Mouse (Mus musculus) heart, embryonic 15.5 days (tissue): ENCODE data around the gene Snrnp70. TPM values are rescaled to one million over a fixed set of nuclear protein-coding genes. Genes with fewer than 3 reads are reported as not detected.

Experiments used
- ATAC-seq: fragments of 200-750 bp; cut with Nextera tagmentation; replicated peaks from 2 replicates; pipeline ENCODE4 v1.8.0; 2017; ENCODE audit warnings: low read depth, moderate TSS enrichment; ENCODE audit not compliant: insufficient number of reproducible peaks, insufficient read depth, low FRiP score
- H3K27ac ChIP-seq: fragments of 300-500 bp; sonication (generic); 2 replicates; pipeline ENCODE4 v1.5.1; 2015; ENCODE audit warnings: mild to moderate bottlenecking, inconsistent platforms
- H3K27me3 ChIP-seq: fragments of 300-500 bp; sonication (generic); 2 replicates; pipeline ENCODE4 v1.6.1; 2015; ENCODE audit warnings: inconsistent platforms
- H3K36me3 ChIP-seq: fragments of 300-500 bp; sonication (generic); 2 replicates; pipeline ENCODE4 v1.6.1; 2015; ENCODE audit warnings: mild to moderate bottlenecking, inconsistent platforms
- H3K4me1 ChIP-seq: fragments of 300-500 bp; sonication (generic); replicated peaks from 2 replicates; pipeline ENCODE4 v1.6.1; 2015; ENCODE audit warnings: inconsistent platforms
- H3K4me2 ChIP-seq: fragments of 300-500 bp; sonication (generic); 2 replicates; pipeline ENCODE4 v1.6.1; 2015; ENCODE audit warnings: inconsistent platforms, mild to moderate bottlenecking, moderate library complexity
- H3K4me3 ChIP-seq: fragments of 300-500 bp; sonication (generic); 2 replicates; pipeline ENCODE4 v1.5.1; 2015; ENCODE audit warnings: mild to moderate bottlenecking, inconsistent platforms
- H3K9ac ChIP-seq: fragments of 300-500 bp; sonication (generic); 2 replicates; pipeline ENCODE4 v1.6.1; 2015; ENCODE audit warnings: mild to moderate bottlenecking, inconsistent platforms
- H3K9me3 ChIP-seq: fragments of 300-500 bp; sonication (generic); replicated peaks from 2 replicates; pipeline ENCODE4 v1.6.1; 2016; ENCODE audit warnings: inconsistent platforms
- WGBS: fragments of 180-500 bp; shearing (Covaris S2); methylation state at CpG from one replicate; pipeline ENCODE4 v1.1.7; 2015; ENCODE audit warnings: mixed read lengths; 5-methylcytosine and 5-hydroxymethylcytosine counted together
- polyA plus RNA-seq: library from polyadenylated mRNA; unstranded; fragments of >200 nt; fragmentation: Nextera tagmentation; extraction: Ambion mirVana; gene quantifications from 2 replicates; pipeline ENCODE4 v1.2.1, GENCODE M21; 2015

Snrnp70 gene
- polyA plus RNA-seq, 1 experiment from 2014 or later: 123 TPM

DNA sequence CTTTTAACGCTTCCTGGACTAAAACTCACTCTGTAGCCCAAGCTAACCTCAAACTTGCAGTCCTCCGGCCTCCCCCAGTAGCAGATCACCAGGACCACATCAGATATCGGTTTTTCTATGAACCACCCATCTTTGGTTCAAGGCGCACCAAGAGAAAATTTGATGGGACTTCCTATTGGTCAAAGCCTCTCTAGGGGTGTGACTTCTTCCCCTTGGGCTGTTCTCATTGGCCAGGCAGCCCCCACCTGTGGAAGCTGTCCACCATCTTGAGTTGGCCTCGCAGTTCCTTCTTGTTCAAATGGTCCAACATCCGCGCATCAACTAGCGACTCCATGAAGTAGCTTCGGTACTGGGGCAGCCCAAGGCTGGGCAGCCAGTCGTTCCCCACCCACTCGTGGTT, 53.5 kb downstream of the Snrnp70 start:
- Histone ChIP-seq H3K9me3 (no peaks in the 10 kb centered on the region), H3K4me3 (no peak overlapping the region), H3K36me3 (no peaks in the 10 kb centered on the region), H3K27me3 (0 out of 2 replicates have a peak, but pooled peaks cover 5% of the 10 kb centered on the region), H3K4me2 (no peak overlapping the region), H3K4me1 (peaks cover 46% of the 10 kb centered on the region), H3K27ac (no peak overlapping the region), H3K9ac (no peak overlapping the region)
- 84% methylated on average over 11 of the region's 11 CpGs for WGBS
- ATAC-seq: no peak

DNA sequence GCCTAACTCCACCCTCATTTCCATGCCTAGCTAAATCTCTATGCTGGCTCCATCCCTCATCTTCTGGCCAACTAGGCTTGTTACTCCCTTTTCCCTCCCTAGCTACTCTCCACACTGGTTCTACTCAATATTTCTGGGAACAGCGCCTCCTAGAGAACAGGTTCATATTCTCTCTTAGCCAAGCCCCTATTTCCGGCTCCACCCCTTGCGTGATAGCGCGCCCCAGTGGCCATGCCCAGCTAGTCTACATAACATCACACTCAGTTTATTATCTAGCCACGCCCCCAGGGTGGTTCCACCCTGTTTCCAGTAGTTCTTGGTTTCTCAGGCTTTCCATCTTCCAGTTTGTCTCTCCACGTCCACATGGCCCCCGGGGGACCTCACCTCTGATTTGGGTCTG, 54.2 kb downstream of the Snrnp70 start:
- peak overlapping the region; percentile 87 for H3K4me2 ChIP-seq
- ATAC-seq: peak; percentile 15; the same call in 1 of the 2 replicates
- 0 out of 2 replicates have a peak, but pooled peaks cover 5% of the 10 kb centered on the region for H3K27me3 ChIP-seq

DNA sequence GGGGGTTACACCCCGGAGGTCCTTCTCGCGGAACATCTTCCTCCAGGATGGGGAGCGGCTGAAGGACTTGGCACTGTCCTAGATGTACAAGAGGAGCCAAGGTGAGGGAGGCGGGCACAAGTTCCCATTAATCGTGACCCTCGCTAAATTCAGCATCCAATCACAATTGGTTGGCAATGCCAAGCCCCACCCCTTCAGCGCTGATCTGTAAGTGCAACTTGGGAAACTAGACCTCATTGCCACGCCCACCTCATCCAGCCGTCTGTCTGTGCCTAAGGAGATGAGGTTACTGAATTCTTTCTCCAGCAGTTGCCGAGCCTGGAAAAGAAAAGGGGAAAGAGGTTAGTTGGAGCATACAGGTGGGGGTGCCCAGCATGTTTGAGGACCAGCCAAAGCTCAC, 54.9 kb downstream of the Snrnp70 start:
- Histone ChIP-seq H3K9ac (peak overlapping the region; percentile 54; the same call in 1 of the 2 replicates), H3K27me3 (0 out of 2 replicates have a peak, but pooled peaks cover 5% of the 10 kb centered on the region)

More for the DNA sequence above, 54.2 kb downstream of the Snrnp70 start:
- Histone ChIP-seq H3K9me3 (no peaks in the 10 kb centered on the region), H3K9ac (no peak overlapping the region), H3K36me3 (no peaks in the 10 kb centered on the region), H3K4me3 (peak overlapping the region; percentile 54; the same call in 1 of the 2 replicates), H3K4me1 (peaks cover 46% of the 10 kb centered on the region), H3K27ac (no peak overlapping the region; the same call in 1 of the 2 replicates)
- 4% methylated on average over 8 of the region's 8 CpGs for WGBS

DNA sequence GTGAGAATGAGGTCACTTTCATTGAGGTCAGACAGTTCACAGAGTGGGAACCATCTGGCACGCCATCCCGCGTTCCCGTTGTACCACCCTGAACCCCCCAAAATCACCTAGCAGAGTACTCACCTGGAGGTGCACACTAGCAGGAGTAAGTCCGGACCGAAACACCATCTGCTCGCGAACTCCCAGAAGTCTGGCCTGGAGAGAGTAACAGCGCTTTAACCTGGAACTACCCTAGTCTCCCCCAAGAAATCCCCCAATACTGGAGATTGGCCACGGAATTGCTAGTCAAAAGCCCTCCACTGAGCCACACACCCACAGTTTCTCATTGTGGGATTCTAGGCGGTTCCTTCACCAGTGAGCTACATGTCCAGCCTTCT, 55.5 kb downstream of the Snrnp70 start:
- no peak for ATAC-seq
- 0 out of 2 replicates have a peak, but pooled peaks cover 5% of the 10 kb centered on the region for H3K27me3 ChIP-seq
- peak overlapping the region; percentile 54 for H3K9ac ChIP-seq
- H3K27ac ChIP-seq: peak overlapping the region; percentile 44
- peaks cover 55% of the 10 kb centered on the region for H3K4me1 ChIP-seq
- WGBS: 2% methylated on average over 11 of the region's 11 CpGs
- peak overlapping the region; percentile 87 for H3K4me2 ChIP-seq
- H3K36me3 ChIP-seq: no peaks in the 10 kb centered on the region
- no peaks in the 10 kb centered on the region for H3K9me3 ChIP-seq
- H3K4me3 ChIP-seq: peak overlapping the region; percentile 54

More for the DNA sequence above, 54.9 kb downstream of the Snrnp70 start:
- peak overlapping the region; percentile 44; the same call in 1 of the 2 replicates for H3K27ac ChIP-seq
- H3K9me3 ChIP-seq: no peaks in the 10 kb centered on the region
- peak overlapping the region; percentile 87 for H3K4me2 ChIP-seq
- peak overlapping the region; percentile 54 for H3K4me3 ChIP-seq
- H3K4me1 ChIP-seq: peaks cover 49% of the 10 kb centered on the region
- H3K36me3 ChIP-seq: no peaks in the 10 kb centered on the region
- no peak for ATAC-seq
- WGBS: 2% methylated on average over 11 of the region's 11 CpGs

DNA sequence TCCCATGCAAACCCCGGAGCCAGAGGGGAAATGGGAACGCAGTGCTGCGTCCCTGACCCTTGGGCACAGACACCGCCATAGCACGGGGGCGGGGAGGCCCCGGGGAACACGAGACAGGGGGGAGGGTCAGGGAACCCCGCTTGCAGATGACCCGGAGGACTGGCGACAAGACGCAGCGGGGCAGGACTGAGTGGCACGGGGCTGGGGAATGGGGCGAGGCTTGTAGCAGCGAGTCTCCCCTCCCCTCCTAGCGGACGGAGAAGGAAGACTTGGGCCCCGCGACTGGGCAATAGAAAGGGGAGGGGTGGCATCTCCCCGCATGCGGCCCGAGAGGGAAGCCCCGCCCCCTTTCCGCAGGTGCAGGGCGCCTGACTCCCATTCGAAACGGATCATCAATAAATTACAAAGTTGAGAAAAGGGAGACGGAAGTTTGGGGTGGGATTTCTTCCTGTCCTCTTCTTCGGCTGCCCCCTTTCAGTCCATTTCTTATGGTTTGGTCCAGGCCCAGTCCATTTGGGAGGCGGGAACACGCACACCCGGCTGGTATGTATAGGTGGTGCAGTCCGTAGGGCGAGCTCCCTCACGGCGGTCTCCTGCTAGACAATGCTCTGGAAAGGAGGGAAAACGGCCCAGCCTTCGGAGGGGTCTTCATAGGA, 56.0 kb downstream of the Snrnp70 start:
- H3K9ac ChIP-seq: peak overlapping the region; percentile 54
- no peaks in the 10 kb centered on the region for H3K9me3 ChIP-seq
- WGBS: under 1% methylated on average over 37 of the region's 39 CpGs
- ATAC-seq: peak; percentile 59
- peak overlapping the region; percentile 44 for H3K27ac ChIP-seq
- H3K27me3 ChIP-seq: 0 out of 2 replicates have a peak, but pooled peaks cover 5% of the 10 kb centered on the region
- H3K4me1 ChIP-seq: peaks cover 60% of the 10 kb centered on the region
- peak overlapping the region; percentile 54 for H3K4me3 ChIP-seq
- H3K36me3 ChIP-seq: no peaks in the 10 kb centered on the region
- H3K4me2 ChIP-seq: peak overlapping the region; percentile 87

DNA sequence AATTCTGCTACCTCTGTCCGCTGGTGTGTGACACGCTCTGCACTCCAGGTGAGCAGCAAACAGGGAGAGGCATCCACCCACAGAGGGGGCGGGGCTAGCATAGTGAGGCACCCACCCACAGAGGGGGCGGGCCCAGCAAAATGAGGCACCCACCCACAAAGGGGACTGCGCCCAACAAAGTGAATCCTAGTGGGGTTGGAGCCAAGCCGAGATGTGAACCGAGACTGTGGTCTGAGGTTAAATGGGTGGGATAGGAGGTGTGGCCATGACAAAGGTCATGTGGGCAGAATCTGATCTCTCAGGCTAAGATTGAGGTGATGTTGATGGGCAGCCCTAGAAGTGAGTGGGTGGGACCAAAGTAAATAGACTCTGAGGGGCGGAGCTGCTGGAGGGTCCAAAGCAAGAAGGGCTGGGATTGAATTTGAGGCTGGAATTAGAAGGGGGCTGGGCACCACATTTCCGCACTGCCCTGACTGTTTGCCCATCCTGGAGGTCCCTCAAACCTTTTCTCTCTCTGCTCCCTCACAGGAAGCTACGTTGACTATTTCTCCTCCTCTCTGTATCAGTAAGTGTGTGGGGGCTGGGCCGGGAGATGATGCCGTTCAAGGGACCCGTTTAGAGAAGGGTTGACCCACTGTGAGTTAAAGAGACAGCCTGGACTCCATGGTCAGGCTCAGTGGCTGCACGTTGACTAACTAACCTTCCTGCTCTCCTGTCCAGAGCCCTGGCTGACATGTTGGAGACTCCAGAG, 57.2 kb downstream of the Snrnp70 start:
- H3K27ac ChIP-seq: 0 out of 2 replicates have a peak overlapping the region, but pooled peaks have one; percentile 1
- 0 out of 2 replicates have a peak, but pooled peaks cover 5% of the 10 kb centered on the region for H3K27me3 ChIP-seq
- peak overlapping the region; percentile 54 for H3K4me3 ChIP-seq
- H3K4me2 ChIP-seq: peak overlapping the region; percentile 87
- peaks cover 67% of the 10 kb centered on the region for H3K4me1 ChIP-seq
- H3K36me3 ChIP-seq: no peaks in the 10 kb centered on the region
- 0 out of 2 replicates have a peak overlapping the region, but pooled peaks have one; percentile 54 for H3K9ac ChIP-seq
- 9% methylated on average over 14 of the region's 14 CpGs for WGBS
- no peaks in the 10 kb centered on the region for H3K9me3 ChIP-seq
- ATAC-seq: no peak

DNA sequence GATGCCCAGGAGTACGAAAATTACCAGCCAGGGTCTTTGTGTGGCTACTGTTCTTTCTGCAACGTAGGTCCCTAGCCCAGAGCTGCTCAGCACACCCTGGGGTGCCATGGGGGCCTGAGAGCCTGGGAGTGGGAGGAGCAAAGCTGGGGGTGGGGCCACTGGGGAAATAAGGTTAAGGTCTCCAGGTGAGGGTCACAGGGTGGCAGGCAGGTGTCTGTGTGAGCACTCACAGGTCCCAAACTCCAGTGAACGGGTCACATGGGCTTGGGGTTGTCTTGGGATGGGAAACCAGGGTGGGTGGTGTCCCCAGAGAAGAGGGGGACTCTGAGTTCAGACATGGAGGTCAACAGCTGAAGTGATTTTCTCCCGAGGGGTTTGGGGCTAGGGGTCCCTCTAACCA, 58.1 kb downstream of the Snrnp70 start:
- Histone ChIP-seq H3K9me3 (no peaks in the 10 kb centered on the region), H3K27ac (no peak overlapping the region), H3K4me2 (peak overlapping the region; percentile 87), H3K4me1 (peaks cover 74% of the 10 kb centered on the region), H3K4me3 (peak overlapping the region; percentile 35), H3K36me3 (no peaks in the 10 kb centered on the region), H3K9ac (0 out of 2 replicates have a peak overlapping the region, but pooled peaks have one; percentile 20), H3K27me3 (0 out of 2 replicates have a peak, but pooled peaks cover 5% of the 10 kb centered on the region)
- ATAC-seq: no peak
- 18% methylated on average over 4 of the region's 4 CpGs for WGBS

DNA sequence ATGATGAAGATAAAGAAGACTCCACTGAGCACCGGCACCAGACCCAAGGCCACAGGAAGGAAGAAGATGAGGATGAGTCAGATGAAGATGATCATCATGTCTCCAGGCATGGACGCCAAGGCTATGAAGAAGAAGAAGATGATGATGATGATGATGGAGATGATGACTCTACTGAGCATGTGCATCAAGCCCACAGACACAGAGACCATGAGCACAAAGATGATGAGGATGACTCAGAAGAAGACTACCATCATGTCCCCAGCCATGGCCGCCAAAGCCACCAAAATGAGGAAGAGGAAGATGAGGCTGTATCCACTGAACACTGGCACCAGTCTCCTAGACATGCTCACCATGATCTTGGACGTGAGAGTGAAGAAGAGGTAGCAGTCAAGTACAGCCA, 59.2 kb downstream of the Snrnp70 start:
- 89% methylated on average over 4 of the region's 4 CpGs for WGBS
- H3K27ac ChIP-seq: no peak overlapping the region
- H3K36me3 ChIP-seq: no peaks in the 10 kb centered on the region
- H3K4me1 ChIP-seq: peaks cover 77% of the 10 kb centered on the region
- no peak for ATAC-seq
- no peaks in the 10 kb centered on the region for H3K9me3 ChIP-seq
- no peak overlapping the region for H3K4me3 ChIP-seq
- no peak overlapping the region for H3K9ac ChIP-seq
- peak overlapping the region; percentile 87; the same call in 1 of the 2 replicates for H3K4me2 ChIP-seq
- H3K27me3 ChIP-seq: 0 out of 2 replicates have a peak, but pooled peaks cover 5% of the 10 kb centered on the region

DNA sequence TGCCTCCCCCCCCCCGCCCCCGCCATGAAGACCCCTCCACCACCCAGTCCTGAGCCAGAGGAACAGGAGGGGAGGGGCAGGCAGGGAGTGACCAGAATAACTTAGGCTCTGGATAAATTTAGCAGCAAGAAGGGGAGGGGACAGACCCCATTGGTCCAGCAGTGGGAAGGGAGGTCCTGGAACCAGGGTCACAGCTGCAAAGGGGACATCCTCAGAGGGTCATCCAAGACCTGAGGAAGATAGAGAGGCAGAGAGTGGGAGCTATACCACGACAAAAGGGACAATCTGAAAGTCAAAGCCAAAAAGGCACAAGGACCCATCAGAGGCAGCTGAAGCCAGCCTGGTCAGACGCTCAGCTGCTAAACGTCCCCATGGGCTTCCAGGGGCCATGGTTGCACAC, 60.5 kb downstream of the Snrnp70 start, which contains the start of gene Hrc:
Hrc (plus strand) TSS at position 235 of the 400 bp plus-strand sequence.
- peak within 1 kb of the TSS; percentile 94 for H3K4me2 ChIP-seq
- peak within 1 kb of the TSS; percentile 96 for H3K27ac ChIP-seq
- 0 out of 2 replicates have a peak, but pooled peaks cover 5% of the 10 kb centered on the region for H3K27me3 ChIP-seq
- no peaks in the 10 kb centered on the region for H3K9me3 ChIP-seq
- peak within 1 kb of the TSS; percentile 86 for H3K4me3 ChIP-seq
- 22% methylated on average over 5 of the region's 5 CpGs for WGBS
- peak within 1 kb of the TSS; percentile 85; the same call in 1 of the 2 replicates for H3K9ac ChIP-seq
- H3K4me1 ChIP-seq: peaks cover 70% of the 10 kb centered on the region
- ATAC-seq: peak; percentile 67
- H3K36me3 ChIP-seq: no peaks in the 10 kb centered on the region

DNA sequence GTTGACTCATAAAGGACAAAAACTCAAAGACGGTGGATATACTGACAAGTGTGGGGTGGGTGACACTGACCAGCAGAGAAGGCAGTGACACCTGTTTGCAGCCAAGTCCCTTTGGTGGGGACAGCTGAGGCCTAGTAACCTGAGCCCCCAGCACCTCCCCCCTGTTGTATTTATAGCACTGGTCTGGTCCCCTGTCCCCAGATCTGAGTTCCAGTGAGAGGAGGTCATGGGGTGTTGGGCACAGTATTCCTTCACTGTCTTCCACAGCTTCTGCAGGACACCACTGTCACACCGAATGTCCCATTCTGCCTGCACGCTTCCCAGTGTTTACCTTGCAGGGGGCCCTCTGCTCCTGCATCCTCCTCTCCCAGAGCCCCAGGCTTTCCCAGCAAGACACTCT, 60.9 kb downstream of the Snrnp70 start:
- Histone ChIP-seq H3K4me3 (peak overlapping the region; percentile 9), H3K9ac (peak overlapping the region; percentile 85; the same call in 1 of the 2 replicates), H3K4me2 (peak overlapping the region; percentile 94), H3K9me3 (no peaks in the 10 kb centered on the region), H3K27ac (peak overlapping the region; percentile 96), H3K4me1 (peaks cover 65% of the 10 kb centered on the region), H3K36me3 (no peaks in the 10 kb centered on the region), H3K27me3 (0 out of 2 replicates have a peak, but pooled peaks cover 5% of the 10 kb centered on the region)
- peak; percentile 29 for ATAC-seq
- 34% methylated on average over 3 of the region's 3 CpGs for WGBS
